Comparison of ENCODE assay signal across 8 mouse cellular contexts in the genomic region with DNA sequence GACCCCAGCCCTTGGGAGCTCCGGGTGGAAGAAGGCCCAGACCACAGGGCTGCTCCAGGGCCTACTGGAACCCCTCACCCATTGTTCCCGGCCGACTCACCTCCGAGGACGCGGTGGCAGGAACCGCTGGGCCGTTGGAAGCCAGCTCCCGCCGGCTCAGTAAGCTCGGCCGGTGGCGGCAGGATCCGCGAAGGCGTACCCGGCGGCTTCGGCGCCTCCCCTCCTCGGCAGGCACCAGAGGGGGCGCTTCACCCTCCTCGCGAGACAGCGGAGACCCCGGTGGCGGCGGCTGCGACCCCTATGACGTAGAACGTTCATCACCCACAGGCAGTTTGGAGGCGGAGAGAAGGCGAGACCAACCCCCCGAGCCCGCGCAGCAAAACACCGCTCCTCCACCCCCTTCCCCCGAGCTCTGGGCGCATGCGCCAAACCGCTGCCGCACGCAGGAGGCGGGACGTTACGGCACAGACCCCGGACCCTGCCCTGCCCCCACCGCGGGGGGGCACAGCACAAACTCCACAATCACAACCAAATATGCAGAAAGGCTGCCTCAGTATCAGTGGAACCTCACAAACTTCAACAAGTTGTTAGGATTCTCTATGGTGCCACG. TPM values are rescaled to one million over a fixed set of nuclear protein-coding genes. Genes with fewer than 3 reads are reported as not detected.
DNase-seq lines count a peak whose midpoint lies in the region; ATAC-seq and TF ChIP-seq lines count a peak whose summit lies in the region.

No protein-coding gene starts in this region.

- H3K4me3 ChIP-seq in G1E (ENCODE audit: low read depth, low read length) = peak overlapping the region; percentile 81
- peak overlapping the region; percentile 66 for H3K4me3 ChIP-seq in forebrain, postnatal 0 days (ENCODE audit: low read depth, low read length)
- peak overlapping the region; percentile 90 for H3K4me3 ChIP-seq in lung, embryonic 16.5 days (ENCODE audit: low read length)

- no peaks in the 10 kb centered on the region for H3K9me3 ChIP-seq in G1E (replicated peaks)
- no peaks in the 10 kb centered on the region for H3K9me3 ChIP-seq in forebrain, postnatal 0 days (ENCODE audit: low read length)
- no peaks in the 10 kb centered on the region for H3K9me3 ChIP-seq in lung, embryonic 16.5 days (ENCODE audit: control insufficient read depth, low read length)

- peaks cover 65% of the 10 kb centered on the region for H3K36me3 ChIP-seq in G1E (replicated peaks)
- peaks cover 7% of the 10 kb centered on the region; the same call in 1 of the 2 replicates for H3K36me3 ChIP-seq in forebrain, postnatal 0 days (ENCODE audit: insufficient read depth)
- peaks cover 9% of the 10 kb centered on the region for H3K36me3 ChIP-seq in lung, embryonic 16.5 days (ENCODE audit: control insufficient read depth, insufficient read depth, low read length)

- peak overlapping the region; percentile 81 for H3K9ac ChIP-seq in forebrain, postnatal 0 days
- H3K9ac ChIP-seq in lung, embryonic 16.5 days (ENCODE audit: low read length) = peak overlapping the region; percentile 95

- peak; percentile 92 for DNase-seq in G1E (ENCODE audit: low spot score)
- peak; percentile 82 to 86 for DNase-seq in cerebellum, adult 18-20 months
- DNase-seq in forebrain, postnatal 0 days = peak; percentile 96
- peak; percentile 68 for DNase-seq in layer of hippocampus, adult 9-10 months (ENCODE audit: low spot score)
- DNase-seq in ovary, postnatal 10 days (ENCODE audit: low spot score) = peak; percentile 89
- peak; percentile 95 for DNase-seq in thymus, postnatal 10 days (ENCODE audit: low spot score in 2 of 2)

- H3K27me3 ChIP-seq in G1E (ENCODE audit: insufficient read depth, low read length) = no peaks in the 10 kb centered on the region
- H3K27me3 ChIP-seq in forebrain, postnatal 0 days (ENCODE audit: insufficient read depth, low read length) = no peaks in the 10 kb centered on the region
- no peaks in the 10 kb centered on the region for H3K27me3 ChIP-seq in lung, embryonic 16.5 days (ENCODE audit: control insufficient read depth, insufficient read depth, low read depth, low read length)

- peaks cover 35% of the 10 kb centered on the region for H3K4me1 ChIP-seq in G1E (ENCODE audit: insufficient read depth, low read depth, low read length)
- H3K4me1 ChIP-seq in forebrain, postnatal 0 days (ENCODE audit: insufficient read depth) = no peaks in the 10 kb centered on the region
- H3K4me1 ChIP-seq in lung, embryonic 16.5 days (replicated peaks; ENCODE audit: control insufficient read depth, insufficient read depth, low read length) = peaks cover 16% of the 10 kb centered on the region

- ATAC-seq in G1E (ENCODE audit: extremely low read depth, insufficient number of reproducible peaks, low FRiP score, poor library complexity, severe bottlenecking) = peak; percentile 31
- ATAC-seq in forebrain, postnatal 0 days = peak; percentile 89
- peak; percentile 54 to 70 for ATAC-seq in hematopoietic stem cell, adult 5-6 weeks (replicated peaks in 1 of 2; ENCODE audit: insufficient read depth in 1 of 2, low FRiP score in 2 of 2, low TSS enrichment in 1 of 2, low read depth in 1 of 2, poor library complexity in 2 of 2, severe bottlenecking in 2 of 2)
- ATAC-seq in lung, embryonic 16.5 days (ENCODE audit: low read depth) = peak; percentile 84

- TF ChIP-seq CTCF in G1E (IDR thresholded peaks at IDR 0.05; ENCODE audit: low read depth, low read length) = no peak
- TF ChIP-seq CTCF in forebrain, postnatal 0 days (IDR thresholded peaks at IDR 0.05; ENCODE audit: low read depth) = peak; percentile 65

- WGBS in forebrain, postnatal 0 days = under 1% methylated on average over 49 of the region's 50 CpGs
- under 1% methylated on average over 48 of the region's 50 CpGs for WGBS in lung, embryonic 16.5 days

- H3K4me2 ChIP-seq in forebrain, postnatal 0 days (ENCODE audit: low read depth) = peak overlapping the region; percentile 81
- peak overlapping the region; percentile 90 for H3K4me2 ChIP-seq in lung, embryonic 16.5 days (ENCODE audit: low read depth, low read length)

- peak overlapping the region; percentile 95 for H3K27ac ChIP-seq in forebrain, postnatal 0 days (ENCODE audit: low read depth, low read length)
- peak overlapping the region; percentile 95 for H3K27ac ChIP-seq in lung, embryonic 16.5 days (ENCODE audit: low read length)

RNA-seq across cellular contexts. Expression of gene Smim27, which starts 1.1 kb away (rescaled TPM):
- total RNA-seq in G1E (2014; fragmentation: Nextera tagmentation) (8.5 and 9.9 TPM in 2 replicates), G1E (2017) (9.2 and 13.4 TPM in 2 replicates)
- 14.1 and 18.2 TPM in 2 replicates for polyA plus RNA-seq in G1E (2012)
- 3.8 and 4.3 TPM in 2 replicates for total RNA-seq in forebrain, postnatal 0 days (2014; rRNA removed)
- polyA plus RNA-seq in forebrain, postnatal 0 days (2015; fragmentation: Nextera tagmentation; extraction: Ambion mirVana) = 17.0 and 24.5 TPM in 2 replicates
- 11.1 and 50.3 TPM in 2 replicates for total RNA-seq in hematopoietic stem cell, adult 5-6 weeks (2017)
- polyA plus RNA-seq in lung, embryonic 16.5 days (2015; fragmentation: Nextera tagmentation; extraction: Ambion mirVana) = 36.6 and 40.2 TPM in 2 replicates

RNA-seq across cellular contexts. Expression of gene Topors, which starts 1.3 kb away (rescaled TPM):
- 35.0 and 40.4 TPM in 2 replicates for total RNA-seq in G1E (2014; fragmentation: Nextera tagmentation)
- 54.8 and 59.3 TPM in 2 replicates for total RNA-seq in G1E (2017)
- polyA plus RNA-seq in G1E (2012) = 8.7 and 9.9 TPM in 2 replicates
- 27.6 and 35.1 TPM in 2 replicates for total RNA-seq in forebrain, postnatal 0 days (2014; rRNA removed)
- polyA plus RNA-seq in forebrain, postnatal 0 days (2015; fragmentation: Nextera tagmentation; extraction: Ambion mirVana) = 23.1 and 29.4 TPM in 2 replicates
- 110 and 135 TPM in 2 replicates for total RNA-seq in hematopoietic stem cell, adult 5-6 weeks (2017)
- polyA plus RNA-seq in lung, embryonic 16.5 days (2015; fragmentation: Nextera tagmentation; extraction: Ambion mirVana) = 39.2 and 39.4 TPM in 2 replicates

RNA-seq across cellular contexts. Expression of gene Ndufb6, which starts 10.9 kb away (rescaled TPM):
- total RNA-seq in G1E (2014; fragmentation: Nextera tagmentation) (31.5 and 37.4 TPM in 2 replicates), G1E (2017) (82.0 and 91.4 TPM in 2 replicates)
- 176 and 177 TPM in 2 replicates for polyA plus RNA-seq in G1E (2012)
- total RNA-seq in forebrain, postnatal 0 days (2014; rRNA removed) = 187 and 250 TPM in 2 replicates
- polyA plus RNA-seq in forebrain, postnatal 0 days (2015; fragmentation: Nextera tagmentation; extraction: Ambion mirVana) = 392 and 475 TPM in 2 replicates
- 43.8 and 50.3 TPM in 2 replicates for total RNA-seq in hematopoietic stem cell, adult 5-6 weeks (2017)
- 293 and 294 TPM in 2 replicates for polyA plus RNA-seq in lung, embryonic 16.5 days (2015; fragmentation: Nextera tagmentation; extraction: Ambion mirVana)

RNA-seq across cellular contexts. Expression of gene Ddx58, which starts 28.7 kb away (rescaled TPM):
- total RNA-seq in G1E (2014; fragmentation: Nextera tagmentation) = 26.6 and 29.2 TPM in 2 replicates
- 14.1 and 16.1 TPM in 2 replicates for total RNA-seq in G1E (2017)
- 0.43 and 0.68 TPM in 2 replicates for polyA plus RNA-seq in G1E (2012)
- 5.5 and 7.6 TPM in 2 replicates for total RNA-seq in forebrain, postnatal 0 days (2014; rRNA removed)
- 1.7 and 2.8 TPM in 2 replicates for polyA plus RNA-seq in forebrain, postnatal 0 days (2015; fragmentation: Nextera tagmentation; extraction: Ambion mirVana)
- 65.7 and 83.7 TPM in 2 replicates for total RNA-seq in hematopoietic stem cell, adult 5-6 weeks (2017)
- 11.7 and 13.2 TPM in 2 replicates for polyA plus RNA-seq in lung, embryonic 16.5 days (2015; fragmentation: Nextera tagmentation; extraction: Ambion mirVana)

Comparison
In these comparisons a context has a peak if more than half of its experiments do, and no peak if none do; other contexts are left out.
1. Peak in every context shown above with its lines: DNase-seq, ATAC-seq, H3K4me3 ChIP-seq and H3K27ac ChIP-seq.
2. ATAC-seq: peak in every context shown above with its lines; median percentile 89 in forebrain, postnatal 0 days; 84 in lung, embryonic 16.5 days; 62 in hematopoietic stem cell, adult 5-6 weeks; 31 in G1E.